Mouse (Mus musculus) thymus, postnatal 36 days (tissue): ENCODE measurements around the gene Atp2a1.
A peak's percentile ranks its signal among the peaks of the same experiment; 100 is the strongest.
"Not testable (repeated sequence)": the region's sequence is repeated elsewhere in the genome, so short reads cannot be mapped to it uniquely, and the experiment has no call there.

Experiments used
- DNase-seq, 2 experiments: peaks; one replicate each; pipeline ENCODE4 v3.0.0; 2022; ENCODE audit warnings: mixed read lengths in 2 of 2

Atp2a1 gene

GRCm38 (mm10) chr7:126408686-126409085 is 54.2 kb downstream of the Atp2a1 start:
- DNase-seq, result no peak

DNA sequence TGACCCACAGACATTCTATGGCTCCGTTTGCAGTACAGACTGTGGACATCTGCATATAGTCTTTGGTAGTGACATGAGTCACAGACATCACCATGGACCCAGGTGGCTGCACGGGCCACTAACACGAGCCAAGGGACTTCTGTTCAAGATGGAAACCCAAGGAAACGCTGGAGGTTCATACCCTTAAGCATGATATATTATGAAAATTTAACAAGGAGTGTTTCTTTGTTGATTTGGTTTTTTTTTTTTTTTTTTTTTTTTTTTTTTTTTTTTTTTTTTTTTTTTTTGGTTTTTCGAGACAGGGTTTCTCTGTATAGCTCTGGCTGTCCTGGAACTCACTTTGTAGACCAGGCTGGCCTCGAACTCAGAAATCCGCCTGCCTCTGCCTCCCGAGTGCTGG is 60.4 kb downstream of the Atp2a1 start:
- not testable (repeated sequence) for DNase-seq

- peak; percentile 87 to 89 for DNase-seq
Observed at GRCm38 (mm10) chr7:126399548-126399947, 63.4 kb downstream of the Atp2a1 start.

- DNase-seq, result no peak
Observed at GRCm38 (mm10) chr7:126397822-126398221, 65.1 kb downstream of the Atp2a1 start.

- no peak for DNase-seq
Observed at GRCm38 (mm10) chr7:126397221-126397620, 65.7 kb downstream of the Atp2a1 start.

GRCm38 (mm10) chr7:126396298-126397119 is 66.4 kb downstream of the Atp2a1 start, which contains the start of gene Nfatc2ip:
TSS of gene Nfatc2ip (minus strand) at chr7:126396737.
- peak; percentile 92 to 94 for DNase-seq
